Mouse (Mus musculus) heart, embryonic 11.5 days (tissue): ENCODE data around the gene Ogfod3. TPM values are rescaled to one million over a fixed set of nuclear protein-coding genes. Genes with fewer than 3 reads are reported as not detected.

Experiments used
- ATAC-seq: fragments of 200-750 bp; cut with Nextera tagmentation; replicated peaks from 2 replicates; pipeline ENCODE4 v1.8.0; 2017; ENCODE audit warnings: moderate library complexity; ENCODE audit not compliant: insufficient number of reproducible peaks, low FRiP score, low TSS enrichment
- H3K27ac ChIP-seq: fragments of 300-500 bp; sonication (generic); 2 replicates; pipeline ENCODE4 v1.5.1; 2014; ENCODE audit warnings: mild to moderate bottlenecking, low read depth, low read length
- H3K27me3 ChIP-seq: fragments of 300-500 bp; sonication (generic); 2 replicates; pipeline ENCODE4 v1.6.1; 2014; ENCODE audit warnings: mild to moderate bottlenecking, low read length, mixed read lengths; ENCODE audit not compliant: control insufficient read depth, insufficient read depth
- H3K36me3 ChIP-seq: fragments of 300-500 bp; sonication (generic); 2 replicates; pipeline ENCODE4 v1.6.1; 2014; ENCODE audit warnings: mild to moderate bottlenecking, low read length, moderate library complexity, mixed read lengths; ENCODE audit not compliant: control insufficient read depth, insufficient read depth
- H3K4me1 ChIP-seq: fragments of 300-500 bp; sonication (generic); 2 replicates; pipeline ENCODE4 v1.6.1; 2014; ENCODE audit warnings: low read length; ENCODE audit not compliant: control insufficient read depth, insufficient read depth
- H3K4me2 ChIP-seq: fragments of 300-500 bp; sonication (generic); 2 replicates; pipeline ENCODE4 v1.6.1; 2014; ENCODE audit warnings: mild to moderate bottlenecking, moderate library complexity
- H3K4me3 ChIP-seq: fragments of 300-500 bp; sonication (generic); 2 replicates; pipeline ENCODE4 v1.5.1; 2014; ENCODE audit warnings: low read depth, low read length
- H3K9ac ChIP-seq: fragments of 300-500 bp; sonication (generic); 2 replicates; pipeline ENCODE4 v1.6.1; 2014; ENCODE audit warnings: mild to moderate bottlenecking, low read depth, low read length, moderate library complexity
- H3K9me3 ChIP-seq: fragments of 300-500 bp; sonication (generic); replicated peaks from 2 replicates; pipeline ENCODE4 v1.6.1; 2016; ENCODE audit warnings: low read length; ENCODE audit not compliant: control insufficient read depth
- WGBS: fragments of 180-500 bp; shearing (Covaris S2); extraction: QIAGEN DNeasy Blood & Tissue Kit; methylation state at CpG from one replicate; pipeline ENCODE4 v1.1.7; 2014; ENCODE audit not compliant: insufficient replicate concordance; 5-methylcytosine and 5-hydroxymethylcytosine counted together
- polyA plus RNA-seq: library from polyadenylated mRNA; unstranded; fragments of >200 nt; fragmentation: Nextera tagmentation; extraction: Ambion mirVana; gene quantifications from 2 replicates; pipeline ENCODE4 v1.2.1, GENCODE M21; 2014

Gene Ogfod3
- polyA plus RNA-seq, 1 experiment from 2014 or later, result 25.3 TPM

DNA sequence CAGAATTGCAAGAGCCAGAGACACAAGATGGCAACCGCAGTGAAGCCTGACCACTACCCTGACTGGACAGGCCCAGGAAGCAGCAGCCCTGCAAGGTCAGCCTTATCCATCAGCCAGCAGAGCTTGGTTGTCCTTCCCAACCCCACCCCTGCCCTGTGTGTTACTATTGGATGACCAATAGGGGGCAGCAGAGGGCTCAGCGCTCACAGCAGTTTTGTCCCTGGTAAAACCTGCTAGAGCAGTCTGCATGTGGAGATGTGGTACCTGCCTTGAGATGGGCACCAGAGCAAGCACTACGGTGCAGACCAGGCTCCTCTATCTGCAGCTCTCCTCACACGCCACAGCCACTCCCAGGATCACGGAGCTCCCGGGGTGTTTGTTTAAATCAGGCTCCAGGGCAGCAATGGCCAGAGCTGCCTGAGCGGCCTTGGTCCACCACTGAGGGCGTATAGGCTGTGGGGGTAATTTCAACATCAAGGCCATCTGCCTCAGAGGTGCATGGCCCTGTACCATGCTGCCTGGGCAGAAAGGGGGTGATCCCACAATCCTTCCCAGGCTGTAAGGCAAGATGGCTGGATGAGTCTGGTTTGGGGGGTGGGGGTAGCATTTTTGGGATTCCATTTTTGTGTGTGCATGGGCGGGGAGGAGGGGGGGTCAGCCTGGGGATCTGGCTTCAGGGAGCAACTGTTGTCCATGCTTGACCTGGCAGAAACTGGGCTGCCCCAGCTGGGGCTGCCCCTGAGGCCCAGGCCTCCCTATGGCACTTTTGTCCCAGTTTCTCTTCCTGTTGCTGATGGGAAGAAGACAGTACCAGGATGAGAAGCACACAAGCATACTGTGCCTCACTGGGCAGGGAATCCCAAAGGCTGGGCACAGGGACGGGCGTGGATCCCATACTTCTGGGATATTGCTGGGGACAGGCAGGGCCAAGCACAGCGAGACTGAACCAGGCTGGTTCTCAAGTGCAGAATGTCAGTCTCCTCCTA lies 27.9 kb downstream of the Ogfod3 start:
- Histone ChIP-seq H3K9me3 (no peaks in the 10 kb centered on the region), H3K9ac (no peak overlapping the region), H3K27ac (no peak overlapping the region), H3K36me3 (no peaks in the 10 kb centered on the region), H3K27me3 (no peaks in the 10 kb centered on the region), H3K4me1 (no peaks in the 10 kb centered on the region), H3K4me3 (no peak overlapping the region), H3K4me2 (no peak overlapping the region)
- ATAC-seq, result 0 out of 2 replicates have a peak, but pooled peaks have one; percentile 18
- WGBS, result 49% methylated on average over 12 of the region's 12 CpGs

DNA sequence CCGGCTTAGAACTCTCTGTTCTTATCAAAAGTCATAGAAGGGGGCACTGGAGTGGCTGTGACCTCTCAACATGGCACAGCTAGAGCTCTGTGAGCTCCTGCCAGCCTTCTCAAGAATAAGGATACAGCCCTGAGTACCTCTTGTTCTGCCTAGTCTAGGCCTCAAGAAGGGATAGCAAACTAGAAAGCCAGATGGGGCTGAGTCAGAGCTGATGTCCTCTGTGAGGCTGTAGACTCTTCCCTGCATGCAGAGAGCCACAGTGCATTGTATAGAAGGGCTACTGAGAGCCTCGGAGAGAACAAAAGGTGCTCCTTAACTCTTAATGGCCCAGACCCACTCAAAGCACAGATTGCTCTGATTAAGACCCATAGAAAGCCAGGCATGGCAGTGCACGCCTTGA lies 30.3 kb downstream of the Ogfod3 start:
- 51% methylated on average over 3 of the region's 3 CpGs for WGBS
- no peaks in the 10 kb centered on the region for H3K36me3 ChIP-seq
- no peak overlapping the region for H3K4me2 ChIP-seq
- no peak overlapping the region for H3K4me3 ChIP-seq
- H3K4me1 ChIP-seq, result no peaks in the 10 kb centered on the region
- H3K27me3 ChIP-seq, result no peaks in the 10 kb centered on the region
- no peak for ATAC-seq
- no peaks in the 10 kb centered on the region for H3K9me3 ChIP-seq
- H3K9ac ChIP-seq, result no peak overlapping the region
- no peak overlapping the region for H3K27ac ChIP-seq

DNA sequence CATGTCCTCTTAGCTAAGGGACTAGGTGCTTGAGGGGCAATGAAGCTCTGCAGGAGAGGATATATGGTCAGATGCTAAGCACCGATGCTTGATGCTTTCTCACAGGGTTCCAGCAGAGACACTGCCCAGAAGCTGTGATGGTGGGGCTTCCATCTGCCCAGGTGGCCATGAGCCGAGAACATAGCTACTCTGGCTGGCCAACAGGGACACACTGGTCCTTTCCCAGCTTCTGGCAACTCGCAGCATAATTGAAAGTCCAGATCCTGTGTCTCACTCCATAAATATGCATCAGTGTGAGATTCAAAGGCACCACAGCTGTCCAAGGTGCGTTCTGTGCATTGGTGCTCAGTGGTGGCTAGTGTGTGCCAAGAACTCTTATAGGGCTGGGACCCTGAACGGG lies 31.3 kb downstream of the Ogfod3 start:
- H3K4me2 ChIP-seq, result no peak overlapping the region
- no peak overlapping the region for H3K9ac ChIP-seq
- WGBS, result 78% methylated on average over 5 of the region's 5 CpGs
- no peak overlapping the region for H3K27ac ChIP-seq
- H3K9me3 ChIP-seq, result no peaks in the 10 kb centered on the region
- no peaks in the 10 kb centered on the region for H3K4me1 ChIP-seq
- no peak for ATAC-seq
- H3K4me3 ChIP-seq, result no peak overlapping the region
- H3K27me3 ChIP-seq, result no peaks in the 10 kb centered on the region
- no peaks in the 10 kb centered on the region for H3K36me3 ChIP-seq

- WGBS, result 68% methylated on average over 4 of the region's 4 CpGs
Measured at GRCm38 (mm10) chr11:121163751-121164150, 40.8 kb downstream of the Ogfod3 start.

DNA sequence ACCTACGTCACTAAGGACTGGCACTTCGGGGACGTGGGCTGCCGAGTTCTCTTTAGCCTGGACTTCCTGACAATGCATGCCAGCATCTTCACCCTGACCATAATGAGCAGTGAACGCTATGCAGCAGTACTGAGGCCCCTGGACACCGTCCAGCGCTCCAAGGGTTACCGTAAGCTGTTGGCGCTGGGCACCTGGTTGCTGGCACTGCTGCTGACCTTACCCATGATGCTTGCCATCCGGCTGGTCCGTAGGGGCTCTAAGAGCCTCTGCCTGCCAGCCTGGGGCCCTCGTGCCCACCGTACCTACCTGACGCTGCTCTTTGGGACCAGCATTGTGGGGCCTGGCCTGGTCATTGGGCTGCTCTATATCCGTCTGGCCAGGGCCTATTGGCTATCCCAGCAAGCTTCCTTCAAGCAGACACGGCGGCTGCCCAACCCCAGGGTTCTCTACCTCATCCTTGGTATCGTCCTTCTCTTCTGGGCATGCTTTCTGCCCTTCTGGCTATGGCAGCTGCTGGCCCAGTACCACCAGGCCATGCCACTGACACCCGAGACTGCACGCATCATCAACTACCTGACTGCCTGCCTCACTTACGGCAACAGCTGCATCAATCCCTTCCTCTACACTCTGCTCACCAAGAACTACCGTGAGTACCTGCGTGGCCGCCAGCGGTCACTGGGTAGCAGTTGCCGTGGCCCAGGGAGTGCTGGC lies 43.7 kb downstream of the Ogfod3 start:
- H3K27ac ChIP-seq, result no peak overlapping the region
- H3K9me3 ChIP-seq, result no peaks in the 10 kb centered on the region
- ATAC-seq, result no peak
- H3K36me3 ChIP-seq, result no peaks in the 10 kb centered on the region
- WGBS, result 87% methylated on average over 26 of the region's 26 CpGs
- H3K4me2 ChIP-seq, result no peak overlapping the region
- H3K9ac ChIP-seq, result no peak overlapping the region
- H3K27me3 ChIP-seq, result peaks cover 26% of the 10 kb centered on the region
- H3K4me3 ChIP-seq, result no peak overlapping the region
- peaks cover 6% of the 10 kb centered on the region; the same call in 1 of the 2 replicates for H3K4me1 ChIP-seq

More at GRCm38 (mm10) chr11:121163751-121164150, 40.8 kb downstream of the Ogfod3 start:
- no peaks in the 10 kb centered on the region for H3K9me3 ChIP-seq
- no peak overlapping the region for H3K4me2 ChIP-seq
- ATAC-seq, result no peak
- no peak overlapping the region for H3K9ac ChIP-seq
- H3K4me3 ChIP-seq, result no peak overlapping the region
- H3K27ac ChIP-seq, result no peak overlapping the region
- H3K36me3 ChIP-seq, result no peaks in the 10 kb centered on the region
- H3K4me1 ChIP-seq, result no peaks in the 10 kb centered on the region
- peaks cover 2% of the 10 kb centered on the region; the same call in 1 of the 2 replicates for H3K27me3 ChIP-seq

DNA sequence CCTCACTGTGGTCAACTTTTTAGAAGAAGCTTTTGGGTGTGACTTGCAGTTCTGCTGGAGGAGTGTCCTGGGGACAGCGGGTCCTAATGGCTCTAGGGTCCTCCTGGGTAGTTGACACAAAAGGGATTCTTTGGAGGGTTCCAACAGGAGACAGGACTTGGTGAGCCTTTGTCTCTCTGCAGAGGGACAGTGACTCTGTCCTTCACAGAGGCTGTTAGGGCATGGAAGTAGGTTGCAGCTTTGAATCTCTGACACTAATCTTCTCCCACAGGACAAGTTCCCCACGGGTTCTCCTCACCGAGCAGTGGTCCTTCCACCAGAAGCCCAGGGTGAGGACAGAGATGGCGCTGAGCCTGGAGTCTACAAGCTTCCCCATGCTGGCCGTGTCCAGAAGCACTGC lies 44.5 kb downstream of the Ogfod3 start, which contains the start of gene Uts2r:
TSS of gene Uts2r (plus strand) at position 301 of the 400 bp plus-strand sequence.
- Histone ChIP-seq H3K27ac (no peak within 1 kb of the TSS), H3K36me3 (no peaks in the 10 kb centered on the region), H3K4me1 (peaks cover 6% of the 10 kb centered on the region; the same call in 1 of the 2 replicates), H3K9me3 (no peaks in the 10 kb centered on the region), H3K4me2 (no peak within 1 kb of the TSS), H3K27me3 (peaks cover 34% of the 10 kb centered on the region), H3K4me3 (no peak within 1 kb of the TSS), H3K9ac (no peak within 1 kb of the TSS)
- no peak for ATAC-seq
- WGBS, result 81% methylated on average over 5 of the region's 5 CpGs

DNA sequence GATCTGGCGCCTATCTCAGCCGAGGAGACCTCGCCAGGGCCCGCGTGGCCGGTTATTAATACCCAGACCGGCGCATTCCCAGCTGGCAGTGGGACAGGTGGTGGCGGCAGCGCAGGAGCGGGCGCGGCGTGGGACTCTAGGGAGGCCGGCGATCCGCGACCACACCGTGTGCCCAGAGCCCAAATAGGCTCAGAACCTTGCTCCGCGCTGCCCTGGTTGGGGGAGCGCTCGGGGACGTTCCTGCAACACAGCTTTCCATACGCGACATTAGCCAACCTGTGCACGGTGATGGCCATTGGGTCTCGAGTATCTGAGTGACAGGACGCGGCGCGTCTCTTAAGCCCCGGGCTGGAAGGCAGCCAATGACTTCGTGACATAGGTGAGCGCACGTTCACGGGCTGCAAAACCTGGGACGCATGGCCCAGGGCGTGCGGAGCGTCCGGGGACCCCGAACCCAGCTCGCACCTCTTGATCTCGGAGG lies 48.1 kb downstream of the Ogfod3 start:
- peaks cover 38% of the 10 kb centered on the region for H3K27me3 ChIP-seq
- WGBS, result under 1% methylated on average over 45 of the region's 45 CpGs

GRCm38 (mm10) chr11:121154203-121154602 lies 50.3 kb downstream of the Ogfod3 start:
- 34% methylated on average over 4 of the region's 4 CpGs for WGBS
- Histone ChIP-seq H3K4me3 (no peak overlapping the region), H3K4me1 (peaks cover 6% of the 10 kb centered on the region; the same call in 1 of the 2 replicates), H3K27ac (no peak overlapping the region), H3K4me2 (no peak overlapping the region), H3K36me3 (no peaks in the 10 kb centered on the region), H3K27me3 (peaks cover 36% of the 10 kb centered on the region), H3K9ac (no peak overlapping the region), H3K9me3 (no peaks in the 10 kb centered on the region)
- ATAC-seq, result no peak

More for the DNA sequence above, 48.1 kb downstream of the Ogfod3 start:
- Histone ChIP-seq H3K27ac (no peak overlapping the region), H3K4me3 (peak overlapping the region; percentile 44), H3K4me2 (peak overlapping the region; percentile 76), H3K4me1 (peaks cover 6% of the 10 kb centered on the region; the same call in 1 of the 2 replicates), H3K9me3 (no peaks in the 10 kb centered on the region), H3K36me3 (no peaks in the 10 kb centered on the region), H3K9ac (no peak overlapping the region; the same call in 1 of the 2 replicates)
- ATAC-seq, result no peak
